ENCODE assay signal across 8 mouse cellular contexts in the genomic region with DNA sequence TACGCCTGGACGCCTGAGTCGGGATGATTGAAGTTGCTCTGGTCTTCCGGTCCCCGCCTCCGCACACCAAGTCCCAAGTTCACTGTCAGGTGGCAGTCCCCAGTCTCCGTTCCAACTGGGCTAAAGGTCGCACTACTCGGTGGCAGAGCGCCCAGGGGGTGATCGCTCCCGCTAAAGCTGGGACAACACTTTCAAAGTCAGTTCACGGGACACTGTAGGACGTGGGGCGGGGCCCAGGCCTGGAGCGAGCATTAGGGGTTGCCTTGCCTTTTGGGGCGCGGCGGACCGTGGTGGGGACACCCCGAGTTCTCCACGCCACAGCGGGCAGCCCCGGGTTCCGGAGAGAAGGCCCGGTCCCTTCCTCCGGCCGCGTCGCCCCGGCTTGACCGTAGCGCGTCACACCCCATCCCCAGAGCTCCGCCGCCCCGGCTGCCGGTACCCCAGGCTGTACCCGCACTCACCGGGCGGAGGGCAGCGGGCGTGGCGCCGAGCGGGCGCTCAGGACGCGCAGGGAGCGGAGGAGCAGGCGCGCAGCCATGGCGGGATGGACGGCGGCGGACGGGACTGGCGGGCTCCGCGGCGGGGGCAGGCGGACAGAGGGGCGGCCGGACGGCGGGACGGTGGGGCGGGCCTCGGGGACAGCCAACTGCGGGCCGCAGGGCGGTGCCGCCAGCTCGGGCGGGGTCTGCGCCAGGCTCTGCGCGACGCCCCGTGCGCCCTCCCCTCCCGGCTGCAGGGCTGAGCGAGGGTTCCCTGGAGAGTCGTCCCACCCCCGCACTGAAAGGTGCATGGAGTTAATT. TPM values are rescaled to one million over a fixed set of nuclear protein-coding genes. Genes with fewer than 3 reads are reported as not detected.
DNase-seq lines count a peak whose midpoint lies in the region; ATAC-seq lines count a peak whose summit lies in the region.

A gene (minus strand): TSS at position 566 of the 800 bp plus-strand sequence.

- H3K4me1 ChIP-seq in heart, embryonic 10.5 days = 0 out of 2 replicates have a peak, but pooled peaks cover 8% of the 10 kb centered on the region
- H3K4me1 ChIP-seq in kidney, embryonic 15.5 days = peaks cover 23% of the 10 kb centered on the region

- H3K9me3 ChIP-seq in heart, embryonic 10.5 days = no peaks in the 10 kb centered on the region
- H3K9me3 ChIP-seq in kidney, embryonic 15.5 days (replicated peaks) = no peaks in the 10 kb centered on the region

- peak; percentile 85 for ATAC-seq in erythroblast, adult 5-6 weeks (replicated peaks; ENCODE audit: low FRiP score, poor library complexity, severe bottlenecking)
- peak; percentile 98 for ATAC-seq in kidney, embryonic 15.5 days (replicated peaks; ENCODE audit: low FRiP score)

- H3K4me3 ChIP-seq in heart, embryonic 10.5 days = peak within 1 kb of the TSS; percentile 95
- H3K4me3 ChIP-seq in kidney, embryonic 15.5 days (replicated peaks) = peak within 1 kb of the TSS; percentile 92

- under 1% methylated on average over 84 of the region's 85 CpGs for WGBS in heart, embryonic 10.5 days
- 0% methylated on average over 85 of the region's 85 CpGs for WGBS in kidney, embryonic 15.5 days

- no peaks in the 10 kb centered on the region for H3K27me3 ChIP-seq in heart, embryonic 10.5 days (ENCODE audit: insufficient read depth, poor library complexity, severe bottlenecking)
- H3K27me3 ChIP-seq in kidney, embryonic 15.5 days = no peaks in the 10 kb centered on the region

- peak within 1 kb of the TSS; percentile 99 for H3K27ac ChIP-seq in heart, embryonic 10.5 days
- H3K27ac ChIP-seq in kidney, embryonic 15.5 days = peak within 1 kb of the TSS; percentile 94

- H3K9ac ChIP-seq in kidney, embryonic 15.5 days = peak within 1 kb of the TSS; percentile 92

- H3K4me2 ChIP-seq in kidney, embryonic 15.5 days = peak within 1 kb of the TSS; percentile 65

- DNase-seq in 416B (ENCODE audit: low read depth) (peak; percentile 77), liver (peak; percentile 86)
- DNase-seq in brain, adult 2 months (ENCODE audit: low read depth, low spot score) = peak; percentile 68
- DNase-seq in heart, embryonic 10.5 days (ENCODE audit: low spot score) = peak; percentile 88
- peak; percentile 29 to 43 for DNase-seq in monocyte, adult 2 months (ENCODE audit: low read depth in 1 of 2, low spot score in 2 of 2)
- peak; percentile 75 to 82 for DNase-seq in spleen, postnatal 36 days (ENCODE audit: low spot score in 2 of 2)

- peaks cover 11% of the 10 kb centered on the region; the same call in 1 of the 2 replicates for H3K36me3 ChIP-seq in heart, embryonic 10.5 days
- peaks cover 14% of the 10 kb centered on the region for H3K36me3 ChIP-seq in kidney, embryonic 15.5 days

RNA-seq across cellular contexts. Expression of the gene that starts here (rescaled TPM):
- total RNA-seq in erythroblast, adult 5-6 weeks (2015; ENCODE audit: low replicate concordance) = 33.6 and 43.2 TPM in 2 replicates
- 21.0 and 25.0 TPM in 2 replicates for total RNA-seq in erythroblast, adult 5-6 weeks (2017; ENCODE audit: low replicate concordance)
- polyA plus RNA-seq in heart, embryonic 10.5 days (2016; fragmentation: Nextera tagmentation; extraction: Ambion mirVana) = 124 and 196 TPM in 2 replicates
- polyA plus RNA-seq in kidney, embryonic 15.5 days (2015; fragmentation: Nextera tagmentation; extraction: Ambion mirVana) = 121 and 125 TPM in 2 replicates

Comparison
In these comparisons a context has a peak if more than half of its experiments do, and no peak if none do; other contexts are left out.
1. Peak in every context shown above with its lines: DNase-seq, ATAC-seq, H3K4me3 ChIP-seq and H3K27ac ChIP-seq.
2. DNase-seq: peak in every context shown above with its lines; median percentile 88 in heart, embryonic 10.5 days; 86 in liver; 78 in spleen, postnatal 36 days; 77 in 416B; 68 in brain, adult 2 months; 36 in monocyte, adult 2 months.